Mouse (Mus musculus) C2C12 (cell line): ENCODE results near the gene Oasl2.

Experiments used
- CTCF ChIP-seq: IDR thresholded peaks from one replicate; pipeline ENCODE4 v1.5.1; 2011; ENCODE audit not compliant: control insufficient read depth, insufficient read depth, insufficient read length
- FOSL1 ChIP-seq: IDR thresholded peaks from one replicate; pipeline ENCODE4 v1.8.0; 2011; ENCODE audit warnings: mild to moderate bottlenecking, low read length; ENCODE audit not compliant: poor library complexity, insufficient read depth, severe bottlenecking
- MAX ChIP-seq: IDR thresholded peaks from one replicate; pipeline ENCODE4 v1.6.1; 2011; ENCODE audit warnings: mild to moderate bottlenecking, control low read depth
- MYOD1 ChIP-seq: IDR thresholded peaks from one replicate; pipeline ENCODE4 v1.6.1; 2011; ENCODE audit warnings: low read depth; ENCODE audit not compliant: control insufficient read depth, insufficient read length
- MYOG ChIP-seq: IDR thresholded peaks from one replicate; pipeline ENCODE4 v1.6.1; 2011; ENCODE audit not compliant: control insufficient read depth, insufficient read length; ENCODE audit errors: extremely low read depth
- USF1 ChIP-seq: IDR thresholded peaks from one replicate; pipeline ENCODE4 v1.6.1; 2011; ENCODE audit warnings: low read depth, mild to moderate bottlenecking, control low read depth, moderate library complexity

- TF ChIP-seq CTCF (no peak), MAX (no peak), MYOG (no peak), USF1 (no peak), MYOD1 (no peak), FOSL1 (no peak)
Measured at GRCm38 (mm10) chr5:114875858-114876257, 20.9 kb upstream of the Oasl2 start.
